Mouse (Mus musculus) liver, adult 2 months (tissue): Measurements from ENCODE around the gene Tsc2. TPM values are rescaled to one million over a fixed set of nuclear protein-coding genes. Genes with fewer than 3 reads are reported as not detected.

Experiments
- DNase-seq: peaks from one replicate; pipeline ENCODE4 v3.0.0-alpha.2; 2011; ENCODE audit warnings: low read depth, low spot score; ENCODE audit errors: extremely low read depth
- H3K27ac ChIP-seq: fragments of 200-500 bp; replicated peaks from 2 replicates; pipeline ENCODE4 v1.5.1; 2012; ENCODE audit warnings: low read depth, mild to moderate bottlenecking, control low read depth, inconsistent platforms, low read length; ENCODE audit not compliant: insufficient read depth
- H3K27me3 ChIP-seq: fragments of 200-500 bp; 2 replicates; pipeline ENCODE4 v1.6.1; 2012; ENCODE audit warnings: mild to moderate bottlenecking, moderate library complexity, low read length, inconsistent platforms; ENCODE audit not compliant: control insufficient read depth, insufficient read depth
- H3K36me3 ChIP-seq: fragments of 200-500 bp; 2 replicates; pipeline ENCODE4 v1.6.1; 2012; ENCODE audit warnings: low read length, inconsistent platforms; ENCODE audit not compliant: control insufficient read depth, insufficient read depth
- H3K4me1 ChIP-seq: fragments of 200-500 bp; 2 replicates; pipeline ENCODE4 v1.6.1; 2011; ENCODE audit warnings: low read length; ENCODE audit not compliant: control insufficient read depth, insufficient read depth
- H3K4me3 ChIP-seq: fragments of 200-500 bp; 2 replicates; pipeline ENCODE4 v1.5.1; 2011; ENCODE audit warnings: low read depth, mild to moderate bottlenecking, control low read depth, low read length, moderate library complexity; ENCODE audit not compliant: insufficient read depth
- H3K79me2 ChIP-seq: fragments of 200-500 bp; 2 replicates; pipeline ENCODE4 v1.6.1; 2012; ENCODE audit warnings: inconsistent platforms, mild to moderate bottlenecking, low read length, moderate library complexity; ENCODE audit not compliant: control insufficient read depth, insufficient read depth
- H3K9ac ChIP-seq: fragments of 200-500 bp; 2 replicates; pipeline ENCODE4 v1.6.1; 2012; ENCODE audit warnings: low read depth, mild to moderate bottlenecking, control low read depth, inconsistent platforms, low read length
- CTCF ChIP-seq: fragments of 200-500 bp; IDR thresholded peaks from 2 replicates; pipeline ENCODE4 v1.5.1; 2011; ENCODE audit warnings: low read depth, low read length, control low read depth
- POLR2A ChIP-seq: fragments of 200-500 bp; IDR thresholded peaks from 2 replicates; pipeline ENCODE4 v1.6.1; 2011; ENCODE audit warnings: low read length, control low read depth; ENCODE audit not compliant: insufficient read depth; ENCODE audit errors: extremely low read depth
- WGBS: fragments of 180-500 bp; shearing (Covaris S2); methylation state at CpG from one replicate; pipeline ENCODE4 v1.1.7; 2018; 5-methylcytosine and 5-hydroxymethylcytosine counted together
- polyA plus RNA-seq: library from polyadenylated mRNA; depleted of rRNA; stranded (reverse); fragments of >200 nt; gene quantifications from 2 replicates; pipeline ENCODE4 v1.2.3, GENCODE M21; 2012; rRNA removed
- total RNA-seq: library from RNA; depleted of rRNA; stranded (reverse); fragments of >200 nt; gene quantifications from 2 replicates; pipeline ENCODE4 v1.2.3, GENCODE M21; 2014; rRNA removed

Gene Tsc2
- total and polyA plus RNA-seq, 2 experiments, result 19.5 to 79.3 TPM

- peaks cover 8% of the 10 kb centered on the region for H3K4me1 ChIP-seq
- no peaks in the 10 kb centered on the region for H3K36me3 ChIP-seq
- H3K4me3 ChIP-seq, result no peak overlapping the region
- peaks cover 3% of the 10 kb centered on the region; the same call in 1 of the 2 replicates for H3K27me3 ChIP-seq
- TF ChIP-seq POLR2A (no peak), CTCF (no peak)
- H3K27ac ChIP-seq, result no peak overlapping the region
- H3K79me2 ChIP-seq, result peaks cover 4% of the 10 kb centered on the region; the same call in 1 of the 2 replicates
- 73% methylated on average over 3 of the region's 3 CpGs for WGBS
- no peak overlapping the region for H3K9ac ChIP-seq
- DNase-seq, result no peak
Observed at GRCm38 (mm10) chr17:24546234-24546633, 86.2 kb downstream of the Tsc2 start.

Other genes with a start within 250 kb of the Tsc2 start
- gene Rnps1, start 218.1 kb downstream of the Tsc2 start, total RNA-seq, result 17.3 and 20.7 TPM in 2 replicates
- gene Rnps1, start 218.1 kb downstream of the Tsc2 start, polyA plus RNA-seq, result 32.7 and 37.6 TPM in 2 replicates
- 176 and 218 TPM in 2 replicates for gene Eci1, start 206.0 kb downstream of the Tsc2 start, total RNA-seq
- 249 and 286 TPM in 2 replicates for gene Eci1, start 206.0 kb downstream of the Tsc2 start, polyA plus RNA-seq
- gene Dnase1l2, start 189.5 kb downstream of the Tsc2 start, total RNA-seq, result 0.74 and 1.2 TPM in 2 replicates
- 1.7 and 2.4 TPM in 2 replicates for gene Dnase1l2, start 189.5 kb downstream of the Tsc2 start, polyA plus RNA-seq
- 5.6 and 6.7 TPM in 2 replicates for gene E4f1, start 162.3 kb downstream of the Tsc2 start, total RNA-seq
- 21.6 and 33.3 TPM in 2 replicates for gene E4f1, start 162.3 kb downstream of the Tsc2 start, polyA plus RNA-seq
- gene Pgp, start 162.2 kb downstream of the Tsc2 start, total RNA-seq, result 9.2 and 11.9 TPM in 2 replicates
- gene Pgp, start 162.2 kb downstream of the Tsc2 start, polyA plus RNA-seq, result 25.8 and 26.6 TPM in 2 replicates
- not detected in 2 replicates for gene Bricd5, start 158.7 kb downstream of the Tsc2 start, total RNA-seq
- gene Bricd5, start 158.7 kb downstream of the Tsc2 start, polyA plus RNA-seq, result 0.24 and 0.67 TPM in 2 replicates
- 3.5 and 3.9 TPM in 2 replicates for gene Mlst8, start 153.6 kb downstream of the Tsc2 start, total RNA-seq
- gene Mlst8, start 153.6 kb downstream of the Tsc2 start, polyA plus RNA-seq, result 12.9 and 16.7 TPM in 2 replicates
- gene Caskin1, start 144.0 kb downstream of the Tsc2 start, total RNA-seq, result under 0.01 and 0.18 TPM in 2 replicates
- gene Caskin1, start 144.0 kb downstream of the Tsc2 start, polyA plus RNA-seq, result 0.18 and 0.26 TPM in 2 replicates
- 13.4 and 14.4 TPM in 2 replicates for gene Traf7, start 104.7 kb downstream of the Tsc2 start, total RNA-seq
- gene Traf7, start 104.7 kb downstream of the Tsc2 start, polyA plus RNA-seq, result 25.3 and 47.5 TPM in 2 replicates
- gene Rab26, start 98.4 kb downstream of the Tsc2 start, total RNA-seq, result 0.13 and 0.37 TPM in 2 replicates
- gene Rab26, start 98.4 kb downstream of the Tsc2 start, polyA plus RNA-seq, result 0.15 and 0.40 TPM in 2 replicates
- gene Pkd1, start 82.8 kb downstream of the Tsc2 start, total RNA-seq, result 9.9 and 11.4 TPM in 2 replicates
- gene Pkd1, start 82.8 kb downstream of the Tsc2 start, polyA plus RNA-seq, result 14.7 and 17.4 TPM in 2 replicates
- gene Nthl1, start 50 bp upstream of the Tsc2 start, total RNA-seq, result 8.1 and 9.7 TPM in 2 replicates
- 11.3 and 11.5 TPM in 2 replicates for gene Nthl1, start 50 bp upstream of the Tsc2 start, polyA plus RNA-seq
- 8.8 and 13.6 TPM in 2 replicates for gene Slc9a3r2, start 17.7 kb upstream of the Tsc2 start, total RNA-seq
- gene Slc9a3r2, start 17.7 kb upstream of the Tsc2 start, polyA plus RNA-seq, result 24.9 and 31.5 TPM in 2 replicates
- gene Npw, start 25.8 kb upstream of the Tsc2 start, total RNA-seq, result not detected in 2 replicates
- gene Npw, start 25.8 kb upstream of the Tsc2 start, polyA plus RNA-seq, result not detected in 2 replicates
- 11.1 and 16.0 TPM in 2 replicates for gene Zfp598, start 37.1 kb upstream of the Tsc2 start, total RNA-seq
- 67.8 and 106 TPM in 2 replicates for gene Zfp598, start 37.1 kb upstream of the Tsc2 start, polyA plus RNA-seq
- 0.09 and 0.13 TPM in 2 replicates for gene Syngr3, start 57.3 kb upstream of the Tsc2 start, total RNA-seq
- gene Syngr3, start 57.3 kb upstream of the Tsc2 start, polyA plus RNA-seq, result 0.10 TPM in 2 replicates
- 32.6 and 38.2 TPM in 2 replicates for gene Gfer, start 63.5 kb upstream of the Tsc2 start, total RNA-seq
- 49.8 and 51.9 TPM in 2 replicates for gene Gfer, start 63.5 kb upstream of the Tsc2 start, polyA plus RNA-seq
- gene Noxo1, start 63.6 kb upstream of the Tsc2 start, total RNA-seq, result 0.37 and 0.40 TPM in 2 replicates
- 2.7 TPM in 2 replicates for gene Noxo1, start 63.6 kb upstream of the Tsc2 start, polyA plus RNA-seq
- gene Tbl3, start 75.0 kb upstream of the Tsc2 start, total RNA-seq, result 14.2 and 17.8 TPM in 2 replicates
- gene Tbl3, start 75.0 kb upstream of the Tsc2 start, polyA plus RNA-seq, result 29.4 and 37.9 TPM in 2 replicates
- not detected in 2 replicates for gene Rnf151, start 85.4 kb upstream of the Tsc2 start, total RNA-seq
- 0.19 TPM in 1 of 2 replicates, not detected in the other for gene Rnf151, start 85.4 kb upstream of the Tsc2 start, polyA plus RNA-seq
- gene Rps2, start 85.5 kb upstream of the Tsc2 start, total RNA-seq, result 802 and 1,081 TPM in 2 replicates
- gene Rps2, start 85.5 kb upstream of the Tsc2 start, polyA plus RNA-seq, result 2,199 and 2,424 TPM in 2 replicates
- gene Ndufb10, start 91.8 kb upstream of the Tsc2 start, total RNA-seq, result 290 TPM in 2 replicates
- gene Ndufb10, start 91.8 kb upstream of the Tsc2 start, polyA plus RNA-seq, result 265 and 300 TPM in 2 replicates
- 0.46 TPM in 1 of 2 replicates, not detected in the other for gene Rpl3l, start 95.2 kb upstream of the Tsc2 start, total RNA-seq
- not detected in 2 replicates for gene Rpl3l, start 95.2 kb upstream of the Tsc2 start, polyA plus RNA-seq
- gene Msrb1, start 104.0 kb upstream of the Tsc2 start, total RNA-seq, result 184 and 192 TPM in 2 replicates
- gene Msrb1, start 104.0 kb upstream of the Tsc2 start, polyA plus RNA-seq, result 447 and 506 TPM in 2 replicates
- gene Hs3st6, start 120.4 kb upstream of the Tsc2 start, total RNA-seq, result 0.74 and 1.2 TPM in 2 replicates
- 2.3 and 3.9 TPM in 2 replicates for gene Hs3st6, start 120.4 kb upstream of the Tsc2 start, polyA plus RNA-seq
- 4.9 and 6.7 TPM in 2 replicates for gene Meiob, start 171.7 kb upstream of the Tsc2 start, total RNA-seq
- 0.59 and 0.75 TPM in 2 replicates for gene Meiob, start 171.7 kb upstream of the Tsc2 start, polyA plus RNA-seq
- gene Hagh, start 207.5 kb upstream of the Tsc2 start, total RNA-seq, result 855 and 1,003 TPM in 2 replicates
- 900 and 1,325 TPM in 2 replicates for gene Hagh, start 207.5 kb upstream of the Tsc2 start, polyA plus RNA-seq
- 49.5 and 61.3 TPM in 2 replicates for gene Fahd1, start 217.7 kb upstream of the Tsc2 start, total RNA-seq
- gene Fahd1, start 217.7 kb upstream of the Tsc2 start, polyA plus RNA-seq, result 55.7 and 61.8 TPM in 2 replicates
- 112 and 127 TPM in 2 replicates for gene Igfals, start 233.4 kb upstream of the Tsc2 start, total RNA-seq
- gene Igfals, start 233.4 kb upstream of the Tsc2 start, polyA plus RNA-seq, result 369 and 402 TPM in 2 replicates